Mouse (Mus musculus) midbrain, embryonic 16.5 days (tissue): ENCODE data around the gene Auh. TPM values are rescaled to one million over a fixed set of nuclear protein-coding genes. Genes with fewer than 3 reads are reported as not detected.

Experiments
- ATAC-seq: fragments of 200-750 bp; cut with Nextera tagmentation; 2 replicates; pipeline ENCODE4 v1.8.0; 2017; ENCODE audit warnings: moderate TSS enrichment
- H3K27ac ChIP-seq: fragments of 300-500 bp; sonication (generic); 2 replicates; pipeline ENCODE4 v1.5.1; 2014; ENCODE audit warnings: mild to moderate bottlenecking, low read length, mixed read lengths
- H3K27me3 ChIP-seq: fragments of 300-500 bp; sonication (generic); 2 replicates; pipeline ENCODE4 v1.6.1; 2014; ENCODE audit warnings: low read depth, low read length, mixed read lengths; ENCODE audit not compliant: control insufficient read depth, insufficient read depth
- H3K36me3 ChIP-seq: fragments of 300-500 bp; sonication (generic); 2 replicates; pipeline ENCODE4 v1.6.1; 2014; ENCODE audit warnings: mild to moderate bottlenecking, low read length, moderate library complexity, mixed read lengths; ENCODE audit not compliant: control insufficient read depth, insufficient read depth
- H3K4me1 ChIP-seq: fragments of 300-500 bp; sonication (generic); 2 replicates; pipeline ENCODE4 v1.6.1; 2014; ENCODE audit warnings: mild to moderate bottlenecking, low read length, mixed read lengths; ENCODE audit not compliant: control insufficient read depth, insufficient read depth
- H3K4me2 ChIP-seq: fragments of 300-500 bp; sonication (generic); 2 replicates; pipeline ENCODE4 v1.6.1; 2014; ENCODE audit warnings: mild to moderate bottlenecking, low read length, mixed read lengths
- H3K4me3 ChIP-seq: fragments of 300-500 bp; sonication (generic); 2 replicates; pipeline ENCODE4 v1.5.1; 2014; ENCODE audit warnings: low read depth, mild to moderate bottlenecking, low read length, moderate library complexity, mixed read lengths
- H3K9ac ChIP-seq: fragments of 300-500 bp; sonication (generic); 2 replicates; pipeline ENCODE4 v1.6.1; 2014; ENCODE audit warnings: low read depth, low read length, mixed read lengths
- H3K9me3 ChIP-seq: fragments of 300-500 bp; sonication (generic); replicated peaks from 2 replicates; pipeline ENCODE4 v1.6.1; 2014; ENCODE audit warnings: mild to moderate bottlenecking, low read length, mixed read lengths; ENCODE audit not compliant: control insufficient read depth, poor library complexity, severe bottlenecking
- WGBS: fragments of 180-500 bp; shearing (Covaris S2); extraction: QIAGEN DNeasy Blood & Tissue Kit; methylation state at CpG from one replicate; pipeline ENCODE4 v1.1.7; 2014; 5-methylcytosine and 5-hydroxymethylcytosine counted together
- polyA plus RNA-seq: library from polyadenylated mRNA; unstranded; fragments of >200 nt; fragmentation: Nextera tagmentation; extraction: Ambion mirVana; gene quantifications from 2 replicates; pipeline ENCODE4 v1.2.1, GENCODE M21; 2015

Gene Auh
- polyA plus RNA-seq, 1 experiment from 2014 or later, result 59.6 TPM

- Histone ChIP-seq H3K4me3 (no peak overlapping the region), H3K4me2 (no peak overlapping the region), H3K36me3 (no peaks in the 10 kb centered on the region), H3K9ac (no peak overlapping the region), H3K27me3 (no peaks in the 10 kb centered on the region), H3K4me1 (no peaks in the 10 kb centered on the region), H3K27ac (no peak overlapping the region), H3K9me3 (no peaks in the 10 kb centered on the region)
- no peak for ATAC-seq
- WGBS, result 79% methylated on average over 6 of the region's 6 CpGs
These were observed 31.7 kb downstream of the Auh start for GRCm38 (mm10) chr13:52897806-52898205.

GRCm38 (mm10) chr13:52892791-52893190 is 36.7 kb downstream of the Auh start:
- no peaks in the 10 kb centered on the region for H3K9me3 ChIP-seq
- H3K27ac ChIP-seq, result no peak overlapping the region
- 97% methylated on average over 1 of the region's 1 CpGs for WGBS
- no peaks in the 10 kb centered on the region for H3K4me1 ChIP-seq
- H3K4me2 ChIP-seq, result no peak overlapping the region
- no peak overlapping the region for H3K9ac ChIP-seq
- H3K27me3 ChIP-seq, result no peaks in the 10 kb centered on the region
- no peaks in the 10 kb centered on the region for H3K36me3 ChIP-seq
- H3K4me3 ChIP-seq, result no peak overlapping the region
- ATAC-seq, result no peak

GRCm38 (mm10) chr13:52892065-52892503 is 37.4 kb downstream of the Auh start:
- Histone ChIP-seq H3K27ac (no peak overlapping the region), H3K4me3 (no peak overlapping the region), H3K4me1 (no peaks in the 10 kb centered on the region), H3K4me2 (no peak overlapping the region), H3K27me3 (no peaks in the 10 kb centered on the region), H3K9me3 (no peaks in the 10 kb centered on the region), H3K36me3 (no peaks in the 10 kb centered on the region), H3K9ac (no peak overlapping the region)
- WGBS, result 75% methylated on average over 10 of the region's 10 CpGs
- no peak for ATAC-seq

GRCm38 (mm10) chr13:52890313-52890712 is 39.2 kb downstream of the Auh start:
- no peaks in the 10 kb centered on the region for H3K9me3 ChIP-seq
- no peak for ATAC-seq
- no peaks in the 10 kb centered on the region for H3K4me1 ChIP-seq
- H3K4me3 ChIP-seq, result no peak overlapping the region
- H3K9ac ChIP-seq, result no peak overlapping the region
- H3K36me3 ChIP-seq, result no peaks in the 10 kb centered on the region
- 82% methylated on average over 9 of the region's 9 CpGs for WGBS
- no peak overlapping the region for H3K4me2 ChIP-seq
- H3K27me3 ChIP-seq, result no peaks in the 10 kb centered on the region
- H3K27ac ChIP-seq, result no peak overlapping the region

- no peak for ATAC-seq
- H3K36me3 ChIP-seq, result no peaks in the 10 kb centered on the region
- no peaks in the 10 kb centered on the region for H3K27me3 ChIP-seq
- no peak overlapping the region for H3K4me2 ChIP-seq
- H3K4me1 ChIP-seq, result no peaks in the 10 kb centered on the region; the same call in 1 of the 2 replicates
- H3K4me3 ChIP-seq, result no peak overlapping the region
- H3K9me3 ChIP-seq, result no peaks in the 10 kb centered on the region
- no peak overlapping the region for H3K9ac ChIP-seq
- H3K27ac ChIP-seq, result no peak overlapping the region
- WGBS, result 87% methylated on average over 7 of the region's 7 CpGs
These were observed 42.7 kb downstream of the Auh start for GRCm38 (mm10) chr13:52886779-52887178.

GRCm38 (mm10) chr13:52883960-52884326 is 45.5 kb downstream of the Auh start:
- 75% methylated on average over 4 of the region's 4 CpGs for WGBS
- Histone ChIP-seq H3K27me3 (no peaks in the 10 kb centered on the region), H3K4me2 (no peak overlapping the region), H3K9ac (no peak overlapping the region), H3K27ac (no peak overlapping the region), H3K9me3 (no peaks in the 10 kb centered on the region), H3K4me3 (no peak overlapping the region), H3K36me3 (no peaks in the 10 kb centered on the region), H3K4me1 (peaks cover 11% of the 10 kb centered on the region)
- no peak for ATAC-seq

GRCm38 (mm10) chr13:52883084-52883959 is 46.2 kb downstream of the Auh start:
- Histone ChIP-seq H3K4me3 (no peak overlapping the region), H3K9me3 (no peaks in the 10 kb centered on the region), H3K27ac (no peak overlapping the region), H3K4me2 (no peak overlapping the region), H3K9ac (no peak overlapping the region), H3K4me1 (peaks cover 11% of the 10 kb centered on the region), H3K36me3 (no peaks in the 10 kb centered on the region), H3K27me3 (no peaks in the 10 kb centered on the region)
- no peak for ATAC-seq
- WGBS, result 68% methylated on average over 19 of the region's 19 CpGs

GRCm38 (mm10) chr13:52880386-52880785 is 49.1 kb downstream of the Auh start:
- H3K27me3 ChIP-seq, result no peaks in the 10 kb centered on the region
- no peaks in the 10 kb centered on the region for H3K9me3 ChIP-seq
- no peak overlapping the region for H3K4me2 ChIP-seq
- H3K36me3 ChIP-seq, result no peaks in the 10 kb centered on the region
- peaks cover 12% of the 10 kb centered on the region for H3K4me1 ChIP-seq
- 0 out of 2 replicates have a peak overlapping the region, but pooled peaks have one; percentile 35 for H3K9ac ChIP-seq
- WGBS, result 35% methylated on average over 5 of the region's 5 CpGs
- 0 out of 2 replicates have a peak overlapping the region, but pooled peaks have one; percentile 67 for H3K27ac ChIP-seq
- no peak overlapping the region for H3K4me3 ChIP-seq
- ATAC-seq, result peak; percentile 25; the same call in 1 of the 2 replicates

GRCm38 (mm10) chr13:52879918-52880317 is 49.6 kb downstream of the Auh start:
- Histone ChIP-seq H3K4me1 (peaks cover 14% of the 10 kb centered on the region), H3K27ac (peak overlapping the region; percentile 67), H3K27me3 (no peaks in the 10 kb centered on the region), H3K4me3 (no peak overlapping the region), H3K9ac (peak overlapping the region; percentile 35; the same call in 1 of the 2 replicates), H3K4me2 (no peak overlapping the region), H3K9me3 (no peaks in the 10 kb centered on the region), H3K36me3 (no peaks in the 10 kb centered on the region)
- 25% methylated on average over 12 of the region's 12 CpGs for WGBS
- peak; percentile 49 for ATAC-seq
